ENCODE assay signal across 8 mouse cellular contexts in genomic region chr4:41654217-41654616, GRCm38 (mm10). TPM values are rescaled to one million over a fixed set of nuclear protein-coding genes. Genes with fewer than 3 reads are reported as not detected.
DNase-seq lines count a peak whose midpoint lies in the region; ATAC-seq and TF ChIP-seq lines count a peak whose summit lies in the region.

No protein-coding gene starts in this region.

- H3K9ac ChIP-seq in forebrain, embryonic 15.5 days (replicated peaks): no peak overlapping the region

- H3K4me3 ChIP-seq in thymus, adult 2 months (ENCODE audit: control insufficient read depth, insufficient read depth, low read length): no peak overlapping the region
- H3K4me3 ChIP-seq in forebrain, embryonic 15.5 days: no peak overlapping the region
- no peak overlapping the region for H3K4me3 ChIP-seq in lung, adult 2 months (replicated peaks; ENCODE audit: extremely low read depth, low read depth, low read length)

- no peak overlapping the region for H3K27ac ChIP-seq in thymus, adult 2 months (ENCODE audit: control insufficient read depth, insufficient read depth, low read length)
- no peak overlapping the region for H3K27ac ChIP-seq in forebrain, embryonic 15.5 days (replicated peaks)

- H3K36me3 ChIP-seq in thymus, adult 2 months (ENCODE audit: control insufficient read depth, insufficient read depth, low read length): no peaks in the 10 kb centered on the region
- peaks cover 10% of the 10 kb centered on the region for H3K36me3 ChIP-seq in forebrain, embryonic 15.5 days

- DNase-seq in thymus, adult 2 months: peak; percentile 13
- no peak for DNase-seq in thymus, postnatal 0 days (ENCODE audit: low spot score)
- peak; percentile 76 for DNase-seq in cerebellum, adult 11-12 months
- DNase-seq in kidney, adult 8-10 months: peak; percentile 48 to 58
- DNase-seq in lung, adult 2 months: peak; percentile 34
- peak; percentile 52 for DNase-seq in ovary, postnatal 14 days (ENCODE audit: low spot score)

- 59% methylated on average over 7 of the region's 7 CpGs for WGBS in thymus, adult 2 months
- WGBS in forebrain, embryonic 15.5 days: 11% methylated on average over 7 of the region's 7 CpGs
- 25% methylated on average over 7 of the region's 7 CpGs for WGBS in lung, adult 2 months

- peak; percentile 39; the same call in 1 of the 2 replicates for TF ChIP-seq CTCF in thymus, adult 2 months (IDR thresholded peaks at IDR 0.05; ENCODE audit: borderline replicate concordance, control insufficient read depth, extremely low read depth, insufficient read depth, low read length, poor library complexity)
- TF ChIP-seq CTCF in lung, adult 2 months (IDR thresholded peaks at IDR 0.05; ENCODE audit: insufficient read depth, low read length): peak; percentile 51

- no peaks in the 10 kb centered on the region for H3K27me3 ChIP-seq in thymus, adult 2 months (ENCODE audit: control insufficient read depth, insufficient read depth, low read length)
- no peaks in the 10 kb centered on the region for H3K27me3 ChIP-seq in forebrain, embryonic 15.5 days

- H3K4me2 ChIP-seq in forebrain, embryonic 15.5 days (replicated peaks): no peak overlapping the region

- H3K9me3 ChIP-seq in forebrain, embryonic 15.5 days: no peaks in the 10 kb centered on the region

- no peaks in the 10 kb centered on the region for H3K4me1 ChIP-seq in thymus, adult 2 months (replicated peaks; ENCODE audit: control insufficient read depth, insufficient read depth, low read length)
- H3K4me1 ChIP-seq in forebrain, embryonic 15.5 days: peaks cover 10% of the 10 kb centered on the region
- no peaks in the 10 kb centered on the region for H3K4me1 ChIP-seq in lung, adult 2 months (ENCODE audit: control insufficient read depth, insufficient read depth, low read length)

- TF ChIP-seq POLR2A in thymus, adult 2 months (IDR thresholded peaks at IDR 0.05; ENCODE audit: control insufficient read depth, extremely low read depth, insufficient read depth, low read length, poor library complexity): no peak
- no peak for TF ChIP-seq POLR2A in lung, adult 2 months (IDR thresholded peaks at IDR 0.05; ENCODE audit: borderline replicate concordance, extremely low read depth, low read depth, low read length)

- 0 out of 2 replicates have a peak, but pooled peaks have one; percentile 17 for ATAC-seq in forebrain, embryonic 15.5 days (replicated peaks)
- no peak for ATAC-seq in monocyte, adult 5-6 weeks (replicated peaks; ENCODE audit: insufficient number of reproducible peaks, low FRiP score, low TSS enrichment, poor library complexity, severe bottlenecking)

RNA-seq across cellular contexts. Expression of gene Enho, which starts 14.1 kb away (rescaled TPM):
- polyA plus RNA-seq in thymus, adult 2 months (2012; rRNA removed): 7.5 and 10.3 TPM in 2 replicates
- 10.3 and 10.5 TPM in 2 replicates for polyA plus RNA-seq in thymus, postnatal 0 days (2015; fragmentation: Nextera tagmentation; extraction: Ambion mirVana)
- 58.3 and 66.4 TPM in 2 replicates for polyA plus RNA-seq in forebrain, embryonic 15.5 days (2015; fragmentation: Nextera tagmentation; extraction: Ambion mirVana)
- polyA plus RNA-seq in lung, adult 2 months (2012; rRNA removed): 36.4 and 48.9 TPM in 2 replicates
- total RNA-seq in monocyte, adult 5-6 weeks (2017): 0.49 to 0.75 TPM in 2 of 3 replicates, not detected in the other

RNA-seq across cellular contexts. Expression of gene Cntfr, which starts 42.7 kb away (rescaled TPM):
- polyA plus RNA-seq in thymus, adult 2 months (2012; rRNA removed): 2.3 and 3.0 TPM in 2 replicates
- 0.26 and 0.43 TPM in 2 replicates for polyA plus RNA-seq in thymus, postnatal 0 days (2015; fragmentation: Nextera tagmentation; extraction: Ambion mirVana)
- 15.8 and 16.6 TPM in 2 replicates for polyA plus RNA-seq in forebrain, embryonic 15.5 days (2015; fragmentation: Nextera tagmentation; extraction: Ambion mirVana)
- polyA plus RNA-seq in lung, adult 2 months (2012; rRNA removed): 10.5 and 14.0 TPM in 2 replicates
- total RNA-seq in monocyte, adult 5-6 weeks (2017): not detected in 3 replicates

RNA-seq across cellular contexts. Expression of gene Il11ra1, which starts 45.6 kb away (rescaled TPM):
- polyA plus RNA-seq in thymus, adult 2 months (2012; rRNA removed): 47.4 and 73.2 TPM in 2 replicates
- 35.8 and 39.3 TPM in 2 replicates for polyA plus RNA-seq in thymus, postnatal 0 days (2015; fragmentation: Nextera tagmentation; extraction: Ambion mirVana)
- 23.8 and 26.4 TPM in 2 replicates for polyA plus RNA-seq in forebrain, embryonic 15.5 days (2015; fragmentation: Nextera tagmentation; extraction: Ambion mirVana)
- polyA plus RNA-seq in lung, adult 2 months (2012; rRNA removed): 107 and 109 TPM in 2 replicates
- 25.4 to 27.9 TPM (median 27.7 TPM) in 3 replicates for total RNA-seq in monocyte, adult 5-6 weeks (2017)

RNA-seq across cellular contexts. Expression of gene Rpp25l, which starts 59.1 kb away (rescaled TPM):
- 82.8 and 94.9 TPM in 2 replicates for polyA plus RNA-seq in thymus, adult 2 months (2012; rRNA removed)
- polyA plus RNA-seq in thymus, postnatal 0 days (2015; fragmentation: Nextera tagmentation; extraction: Ambion mirVana): 68.3 and 75.1 TPM in 2 replicates
- polyA plus RNA-seq in forebrain, embryonic 15.5 days (2015; fragmentation: Nextera tagmentation; extraction: Ambion mirVana): 58.0 and 70.0 TPM in 2 replicates
- 42.8 and 44.3 TPM in 2 replicates for polyA plus RNA-seq in lung, adult 2 months (2012; rRNA removed)
- 11.6 to 17.4 TPM (median 12.0 TPM) in 3 replicates for total RNA-seq in monocyte, adult 5-6 weeks (2017)
